Mouse (Mus musculus) testis, postnatal 10 days (tissue): ENCODE measurements around the gene Tgm7.

ENCODE experiments used
- DNase-seq: peaks from one replicate; pipeline ENCODE4 v3.0.0; 2021; ENCODE audit warnings: low spot score

Gene Tgm7

DNA sequence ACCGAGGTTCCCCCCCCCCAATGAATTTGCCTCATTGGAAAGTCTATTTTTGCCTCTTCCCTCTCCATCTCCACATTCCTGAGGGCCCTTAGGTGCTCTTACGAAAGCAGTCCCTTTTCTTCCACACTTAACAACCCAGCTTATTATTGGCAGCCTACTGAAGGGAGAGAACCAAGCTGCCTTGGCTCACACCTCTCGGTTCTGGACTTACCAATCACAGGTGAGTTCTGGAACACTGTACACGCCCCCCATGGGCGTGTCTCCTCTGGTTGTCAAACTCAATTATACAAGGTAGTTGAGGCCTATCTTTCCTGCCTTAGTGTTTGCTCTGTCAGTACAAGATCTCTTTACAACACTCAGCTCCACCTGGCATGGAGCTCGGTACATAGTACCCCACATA, 37.7 kb downstream of the Tgm7 start:
- DNase-seq = peak; percentile 30

GRCm38 (mm10) chr2:121069506-121069905, 40.1 kb downstream of the Tgm7 start:
- DNase-seq = peak; percentile 30

DNA sequence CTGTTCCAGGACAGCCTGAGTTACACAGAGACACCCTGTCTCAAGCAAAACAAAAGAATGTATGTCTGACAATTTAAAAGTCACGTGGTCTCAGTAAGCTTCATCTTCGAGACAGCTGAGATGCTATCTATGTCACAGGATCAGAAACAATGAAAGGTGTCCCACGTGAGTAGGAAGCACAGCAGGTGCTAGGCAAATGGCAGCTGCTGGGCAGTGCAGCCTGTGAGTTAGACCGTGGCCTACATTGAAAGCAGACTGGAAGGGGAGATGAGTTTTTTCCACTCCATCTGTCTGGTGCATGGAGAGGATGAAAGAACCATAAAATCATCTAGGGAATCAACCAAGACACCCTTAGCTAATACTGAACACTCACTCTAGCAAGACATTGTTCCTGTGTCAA, 42.5 kb downstream of the Tgm7 start:
- DNase-seq = peak; percentile 14

DNA sequence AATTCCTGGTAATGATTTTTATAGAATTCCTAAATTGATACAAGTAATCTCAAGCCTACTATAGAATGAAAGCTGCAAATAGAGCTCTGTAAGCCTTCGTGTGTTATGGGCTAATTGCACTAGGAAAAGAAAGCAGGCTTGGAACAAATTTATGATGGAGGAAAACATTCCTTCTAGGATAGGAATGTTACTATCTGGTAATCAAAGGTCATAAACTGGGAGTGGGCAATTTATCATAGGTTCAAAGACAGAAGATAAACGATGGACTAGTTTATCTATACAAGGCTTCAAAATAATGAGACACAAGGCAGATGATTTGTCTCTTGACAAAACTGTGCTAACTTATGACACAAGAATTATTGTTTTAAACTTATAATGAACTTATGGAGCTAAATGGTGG, 48.3 kb downstream of the Tgm7 start:
- DNase-seq = no peak

- DNase-seq = no peak
These were observed 51.6 kb downstream of the Tgm7 start for GRCm38 (mm10) chr2:121057997-121058396.

DNA sequence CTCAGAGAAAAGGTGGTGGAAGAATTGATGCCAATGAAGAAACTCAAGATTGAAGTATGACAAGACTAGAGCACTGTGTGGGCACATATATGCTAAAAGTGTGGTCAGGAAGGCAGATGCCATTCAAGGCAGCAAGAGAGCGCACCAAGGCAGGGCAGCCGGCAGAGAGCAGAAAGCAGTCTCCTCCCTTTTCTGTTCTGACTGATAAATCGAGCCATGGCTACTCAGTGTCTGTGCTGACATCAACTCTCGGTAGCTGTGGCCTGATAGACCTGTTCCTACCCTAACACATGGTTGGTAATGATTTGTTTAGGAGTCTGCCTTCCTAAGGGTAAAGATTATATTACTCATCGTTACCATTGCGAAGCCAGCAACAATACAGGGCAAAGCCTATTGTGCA, 53.7 kb downstream of the Tgm7 start:
- DNase-seq = no peak

DNA sequence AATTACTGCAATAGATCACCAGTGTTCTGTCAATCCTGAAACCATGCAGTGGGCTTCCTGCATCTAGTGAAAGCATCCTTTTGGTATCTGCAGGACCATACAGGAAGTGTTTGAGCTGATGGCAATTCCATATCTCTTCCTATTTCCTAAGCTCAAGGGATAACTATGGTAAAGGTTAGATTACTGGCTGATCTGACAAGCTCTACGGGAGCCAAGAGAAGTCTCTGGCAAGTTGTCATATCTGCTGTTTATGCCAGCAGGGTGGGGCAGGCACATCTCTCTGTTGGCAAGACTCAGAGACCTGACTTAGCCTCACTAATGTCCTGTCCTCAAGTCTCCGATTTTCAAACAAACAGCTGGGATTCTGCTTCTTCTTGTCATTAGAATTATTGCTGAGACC, 55.5 kb downstream of the Tgm7 start:
- DNase-seq = no peak

DNA sequence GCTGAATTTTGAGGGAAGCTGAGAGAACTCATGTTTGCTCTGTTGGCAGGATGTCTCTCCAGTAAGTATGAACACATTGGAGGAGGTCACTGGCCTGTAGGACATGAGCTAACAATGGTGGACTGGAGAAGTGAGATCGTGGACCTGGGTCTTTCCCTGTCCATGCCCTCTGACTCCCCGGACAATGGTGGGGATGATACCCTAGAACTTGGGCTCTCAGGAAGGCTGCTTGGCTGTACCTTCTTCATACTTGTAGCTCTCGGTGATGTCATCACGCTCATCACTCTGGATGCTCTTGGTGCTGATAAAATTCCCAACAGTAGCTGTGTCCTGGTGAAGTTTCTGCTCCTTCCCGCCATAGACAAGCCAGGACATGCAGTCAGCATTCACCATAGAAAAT, 57.4 kb downstream of the Tgm7 start:
- no peak for DNase-seq

- DNase-seq = no peak
These were observed 63.9 kb downstream of the Tgm7 start for GRCm38 (mm10) chr2:121045653-121046052.
